ENCODE assay signal across 26 mouse cellular contexts in genomic region chr6:122440632-122441226, GRCm38 (mm10). TPM values are rescaled to one million over a fixed set of nuclear protein-coding genes. Genes with fewer than 3 reads are reported as not detected.
DNase-seq lines count a peak whose midpoint lies in the region; ATAC-seq and TF ChIP-seq lines count a peak whose summit lies in the region.
"Had no signal": no experiment of that assay in that cellular context is flagged by ENCODE, and none has a peak within 500 bp of the region (broad histone marks: within the 10 kb centered on the region; RNA-seq: fewer than 3 reads in every experiment).

No protein-coding gene starts in this region.

- H3K9me3 ChIP-seq in hindbrain, embryonic 11.5 days (ENCODE audit: control insufficient read depth, low read length): no peaks in the 10 kb centered on the region
- no peaks in the 10 kb centered on the region for H3K9me3 ChIP-seq in hindbrain, embryonic 10.5 days
- H3K9me3 ChIP-seq in embryonic facial prominence, embryonic 10.5 days: no peaks in the 10 kb centered on the region
- no peaks in the 10 kb centered on the region for H3K9me3 ChIP-seq in limb, embryonic 14.5 days (ENCODE audit: control insufficient read depth, low read length)
- no peaks in the 10 kb centered on the region for H3K9me3 ChIP-seq in midbrain, postnatal 0 days (ENCODE audit: low read length)
- H3K9me3 ChIP-seq in intestine, postnatal 0 days (ENCODE audit: control insufficient read depth): no peaks in the 10 kb centered on the region
- H3K9me3 ChIP-seq: forebrain, embryonic 12.5 days; heart, embryonic 13.5 days; lung, embryonic 15.5 days; neural tube, embryonic 12.5 days had no signal

- no peaks in the 10 kb centered on the region for H3K4me1 ChIP-seq in hindbrain, embryonic 11.5 days (replicated peaks; ENCODE audit: control insufficient read depth, insufficient read depth, low read length)
- no peaks in the 10 kb centered on the region for H3K4me1 ChIP-seq in hindbrain, embryonic 10.5 days (replicated peaks)
- H3K4me1 ChIP-seq in embryonic facial prominence, embryonic 10.5 days: no peaks in the 10 kb centered on the region
- no peaks in the 10 kb centered on the region for H3K4me1 ChIP-seq in limb, embryonic 14.5 days (ENCODE audit: control insufficient read depth, insufficient read depth, low read length)
- H3K4me1 ChIP-seq in midbrain, postnatal 0 days (ENCODE audit: insufficient read depth, low read length): no peaks in the 10 kb centered on the region
- H3K4me1 ChIP-seq in intestine, postnatal 0 days (replicated peaks; ENCODE audit: control insufficient read depth, insufficient read depth, low read length): no peaks in the 10 kb centered on the region
- H3K4me1 ChIP-seq: forebrain, embryonic 12.5 days; heart, embryonic 13.5 days; lung, embryonic 15.5 days; neural tube, embryonic 12.5 days had no signal

- H3K4me2 ChIP-seq in hindbrain, embryonic 11.5 days (replicated peaks; ENCODE audit: low read depth, low read length): no peak overlapping the region
- H3K4me2 ChIP-seq in limb, embryonic 14.5 days (replicated peaks; ENCODE audit: low read depth, low read length, severe bottlenecking): no peak overlapping the region
- H3K4me2 ChIP-seq in midbrain, postnatal 0 days (ENCODE audit: low read depth, low read length, poor library complexity, severe bottlenecking): no peak overlapping the region
- no peak overlapping the region for H3K4me2 ChIP-seq in intestine, postnatal 0 days (replicated peaks; ENCODE audit: low read depth)
- H3K4me2 ChIP-seq: forebrain, embryonic 12.5 days; heart, embryonic 13.5 days; lung, embryonic 15.5 days; neural tube, embryonic 12.5 days had no signal

- no peak for TF ChIP-seq CTCF in midbrain, postnatal 0 days (IDR thresholded peaks at IDR 0.05)
- no peak for TF ChIP-seq CTCF in intestine, postnatal 0 days (IDR thresholded peaks at IDR 0.05; ENCODE audit: low read depth)

- H3K4me3 ChIP-seq in hindbrain, embryonic 11.5 days (ENCODE audit: low read depth, low read length): no peak overlapping the region
- H3K4me3 ChIP-seq in hindbrain, embryonic 10.5 days: no peak overlapping the region
- H3K4me3 ChIP-seq in embryonic facial prominence, embryonic 10.5 days: no peak overlapping the region
- H3K4me3 ChIP-seq in limb, embryonic 14.5 days (replicated peaks; ENCODE audit: low read length): no peak overlapping the region
- H3K4me3 ChIP-seq in midbrain, postnatal 0 days (ENCODE audit: low read depth, low read length): no peak overlapping the region
- no peak overlapping the region for H3K4me3 ChIP-seq in intestine, postnatal 0 days (ENCODE audit: low read depth, low read length)
- H3K4me3 ChIP-seq: forebrain, embryonic 12.5 days; heart, embryonic 13.5 days; left cerebral cortex, adult 2 months; lung, embryonic 15.5 days; neural tube, embryonic 12.5 days had no signal

- H3K36me3 ChIP-seq in hindbrain, embryonic 11.5 days (ENCODE audit: control insufficient read depth, insufficient read depth, low read length): no peaks in the 10 kb centered on the region
- 0 out of 2 replicates have a peak, but pooled peaks cover 4% of the 10 kb centered on the region for H3K36me3 ChIP-seq in hindbrain, embryonic 10.5 days
- no peaks in the 10 kb centered on the region; the same call in 1 of the 2 replicates for H3K36me3 ChIP-seq in embryonic facial prominence, embryonic 10.5 days (replicated peaks)
- no peaks in the 10 kb centered on the region for H3K36me3 ChIP-seq in limb, embryonic 14.5 days (ENCODE audit: control insufficient read depth, insufficient read depth, low read length)
- no peaks in the 10 kb centered on the region for H3K36me3 ChIP-seq in midbrain, postnatal 0 days (ENCODE audit: insufficient read depth, low read length)
- no peaks in the 10 kb centered on the region for H3K36me3 ChIP-seq in intestine, postnatal 0 days (ENCODE audit: control insufficient read depth, insufficient read depth)
- H3K36me3 ChIP-seq: heart, embryonic 13.5 days; lung, embryonic 15.5 days; neural tube, embryonic 12.5 days had no signal

- DNase-seq in hindbrain, embryonic 11.5 days (ENCODE audit: low spot score): peak; percentile 16
- DNase-seq in hindbrain, embryonic 10.5 days (ENCODE audit: low spot score): no peak
- DNase-seq in embryonic facial prominence, embryonic 10.5 days (ENCODE audit: low spot score): peak; percentile 36
- DNase-seq in limb, embryonic 14.5 days (ENCODE audit: low spot score): peak; percentile 73
- DNase-seq in midbrain, postnatal 0 days (ENCODE audit: low spot score): peak; percentile 24
- DNase-seq in cerebellum, postnatal 14 days: no peak
- DNase-seq: cerebellum, adult 2 months; gastrocnemius, postnatal 10 days; heart, adult 18-20 months; kidney, postnatal 36 days; left cerebral cortex, postnatal 4 days; spleen, adult 18-20 months; thymus, adult 18-20 months had no signal

- peak; percentile 65; the same call in 1 of the 2 replicates for ATAC-seq in hindbrain, embryonic 11.5 days (ENCODE audit: low FRiP score)
- peak; percentile 79 for ATAC-seq in limb, embryonic 14.5 days (ENCODE audit: low FRiP score, low read depth)
- ATAC-seq in midbrain, postnatal 0 days (ENCODE audit: low FRiP score): no peak
- no peak for ATAC-seq in intestine, postnatal 0 days
- ATAC-seq: inflammation-experienced regulatory T-cells, adult 6 months had no signal

- TF ChIP-seq POLR2A in limb, embryonic 14.5 days (IDR thresholded peaks at IDR 0.05; ENCODE audit: borderline replicate concordance, extremely low read depth, insufficient read depth, insufficient read length): no peak

- 64% methylated on average over 4 of the region's 4 CpGs for WGBS in hindbrain, embryonic 11.5 days
- 76% methylated on average over 4 of the region's 4 CpGs for WGBS in hindbrain, embryonic 10.5 days
- 60% methylated on average over 4 of the region's 4 CpGs for WGBS in embryonic facial prominence, embryonic 10.5 days
- WGBS in limb, embryonic 14.5 days: 40% methylated on average over 4 of the region's 4 CpGs
- 51% methylated on average over 4 of the region's 4 CpGs for WGBS in midbrain, postnatal 0 days
- 76% methylated on average over 4 of the region's 4 CpGs for WGBS in intestine, postnatal 0 days

- no peak overlapping the region for H3K9ac ChIP-seq in hindbrain, embryonic 11.5 days (ENCODE audit: low read depth, low read length)
- H3K9ac ChIP-seq in limb, embryonic 14.5 days (ENCODE audit: low read depth, low read length, severe bottlenecking): no peak overlapping the region
- no peak overlapping the region for H3K9ac ChIP-seq in midbrain, postnatal 0 days (replicated peaks; ENCODE audit: low read length, poor library complexity, severe bottlenecking)
- no peak overlapping the region for H3K9ac ChIP-seq in intestine, postnatal 0 days (ENCODE audit: low read depth, low read length)
- H3K9ac ChIP-seq: forebrain, embryonic 12.5 days; heart, embryonic 13.5 days; liver, embryonic 14.5 days; lung, embryonic 15.5 days; neural tube, embryonic 12.5 days had no signal

- no peaks in the 10 kb centered on the region for H3K27me3 ChIP-seq in hindbrain, embryonic 11.5 days (ENCODE audit: control insufficient read depth, insufficient read depth, low read length)
- H3K27me3 ChIP-seq in hindbrain, embryonic 10.5 days (ENCODE audit: insufficient read depth, poor library complexity, severe bottlenecking): no peaks in the 10 kb centered on the region
- H3K27me3 ChIP-seq in embryonic facial prominence, embryonic 10.5 days (replicated peaks; ENCODE audit: low read depth, poor library complexity, severe bottlenecking): no peaks in the 10 kb centered on the region
- no peaks in the 10 kb centered on the region for H3K27me3 ChIP-seq in limb, embryonic 14.5 days (ENCODE audit: control insufficient read depth, insufficient read depth, low read length)
- no peaks in the 10 kb centered on the region for H3K27me3 ChIP-seq in midbrain, postnatal 0 days (ENCODE audit: insufficient read depth, low read length)
- H3K27me3 ChIP-seq in intestine, postnatal 0 days (replicated peaks; ENCODE audit: control insufficient read depth, insufficient read depth, low read length): no peaks in the 10 kb centered on the region
- H3K27me3 ChIP-seq: CH12.LX; forebrain, embryonic 12.5 days; heart, embryonic 13.5 days; lung, embryonic 15.5 days; neural tube, embryonic 12.5 days had no signal

- H3K27ac ChIP-seq in hindbrain, embryonic 11.5 days (ENCODE audit: low read depth, low read length): no peak overlapping the region
- H3K27ac ChIP-seq in hindbrain, embryonic 10.5 days: no peak overlapping the region
- no peak overlapping the region for H3K27ac ChIP-seq in embryonic facial prominence, embryonic 10.5 days (replicated peaks)
- no peak overlapping the region for H3K27ac ChIP-seq in limb, embryonic 14.5 days (replicated peaks; ENCODE audit: low read depth, low read length)
- no peak overlapping the region for H3K27ac ChIP-seq in midbrain, postnatal 0 days (ENCODE audit: low read depth, low read length)
- H3K27ac ChIP-seq in intestine, postnatal 0 days (ENCODE audit: low read depth, low read length): no peak overlapping the region
- H3K27ac ChIP-seq: forebrain, embryonic 12.5 days; heart, embryonic 13.5 days; left cerebral cortex, adult 2 months; liver, embryonic 14.5 days; lung, embryonic 15.5 days; macrophage; neural tube, embryonic 12.5 days had no signal

RNA-seq across cellular contexts. Expression of gene Rimklb, which starts 57.8 kb away (rescaled TPM):
- polyA plus RNA-seq in hindbrain, embryonic 11.5 days (2014; fragmentation: Nextera tagmentation; extraction: Ambion mirVana): 62.1 and 63.4 TPM in 2 replicates
- polyA plus RNA-seq in hindbrain, embryonic 10.5 days (2016; fragmentation: Nextera tagmentation; extraction: Ambion mirVana): 36.6 and 44.2 TPM in 2 replicates
- 35.9 and 40.3 TPM in 2 replicates for polyA plus RNA-seq in embryonic facial prominence, embryonic 10.5 days (2016; fragmentation: Nextera tagmentation; extraction: Ambion mirVana)
- polyA plus RNA-seq in limb, embryonic 14.5 days (2012; rRNA removed): 28.4 and 43.3 TPM in 2 replicates
- 18.2 and 27.2 TPM in 2 replicates for polyA plus RNA-seq in limb, embryonic 14.5 days (2014; fragmentation: Nextera tagmentation; extraction: Ambion mirVana)
- total RNA-seq in midbrain, postnatal 0 days (2014; rRNA removed): 134 and 164 TPM in 2 replicates
- 114 and 120 TPM in 2 replicates for polyA plus RNA-seq in midbrain, postnatal 0 days (2015; fragmentation: Nextera tagmentation; extraction: Ambion mirVana)
- polyA plus RNA-seq in intestine, postnatal 0 days (2015; fragmentation: Nextera tagmentation; extraction: Ambion mirVana): 1.3 and 1.5 TPM in 2 replicates
- total RNA-seq: CH12.LX; common myeloid progenitor, adult 5-6 weeks; heart, postnatal 25 days; monocyte, adult 5-6 weeks had no signal
- polyA plus RNA-seq: macrophage had no signal

Comparison
In these comparisons a context has a peak if more than half of its experiments do, and no peak if none do; other contexts are left out.
1. DNase-seq: peak in hindbrain, embryonic 11.5 days (single experiment), embryonic facial prominence, embryonic 10.5 days (single experiment), limb, embryonic 14.5 days (single experiment) and midbrain, postnatal 0 days (single experiment); none in hindbrain, embryonic 10.5 days (single experiment) and cerebellum, postnatal 14 days (0 of 2).
2. ATAC-seq: peak in hindbrain, embryonic 11.5 days (single experiment) and limb, embryonic 14.5 days (single experiment); none in midbrain, postnatal 0 days (single experiment) and intestine, postnatal 0 days (single experiment).